Mouse (Mus musculus) bone marrow, adult 2 months (tissue): ENCODE measurements at regions not wholly inside any gene's neighbourhood (a gene's known extent, or its start where the extent isn't known, plus 50 kb on each side); places are given as distances from the start of the nearest gene placed in this dataset.

ENCODE experiments used
- CTCF ChIP-seq: fragments of 200-500 bp; IDR thresholded peaks from 2 replicates; pipeline ENCODE4 v1.5.1; 2011; ENCODE audit warnings: low read length, control low read depth; ENCODE audit not compliant: control insufficient read depth, insufficient read depth
- POLR2A ChIP-seq: fragments of 200-500 bp; IDR thresholded peaks from 2 replicates; pipeline ENCODE4 v1.6.1; 2011; ENCODE audit warnings: low read depth, mild to moderate bottlenecking, control low read depth, low read length, borderline replicate concordance; ENCODE audit not compliant: control insufficient read depth

DNA sequence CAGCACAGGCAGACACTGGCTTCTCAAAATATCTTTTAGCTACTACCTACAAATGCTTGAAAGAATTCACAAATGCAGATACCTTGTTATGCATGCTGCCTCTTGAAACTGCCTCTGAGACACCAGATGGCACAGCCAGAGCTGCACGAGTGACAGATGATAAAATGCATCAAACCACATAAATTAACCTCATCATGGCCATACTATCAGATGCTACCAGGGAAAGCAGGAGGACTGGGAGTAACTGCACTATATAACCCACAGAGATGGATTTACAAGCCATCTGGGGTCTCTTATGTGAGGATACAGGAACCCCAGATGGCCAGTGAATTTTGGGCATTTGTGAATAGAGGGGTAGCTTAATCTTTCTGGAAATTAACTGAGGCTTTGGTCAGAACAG lies 597.7 kb upstream of the Map3k7 start:
- no peak for TF ChIP-seq CTCF
- TF ChIP-seq POLR2A, result no peak
